Mouse (Mus musculus) limb, embryonic 11.5 days (tissue): ENCODE measurements around the gene Mknk2. TPM values are rescaled to one million over a fixed set of nuclear protein-coding genes. Genes with fewer than 3 reads are reported as not detected.

ENCODE experiments used
- ATAC-seq: fragments of 200-750 bp; cut with Nextera tagmentation; 2 replicates; pipeline ENCODE4 v1.8.0; 2017; ENCODE audit warnings: low read depth; ENCODE audit not compliant: insufficient number of reproducible peaks, low FRiP score, low TSS enrichment
- DNase-seq: peaks from one replicate; pipeline ENCODE4 v3.0.0-alpha.2; 2015; ENCODE audit warnings: low spot score
- H3K27ac ChIP-seq: fragments of 300-500 bp; sonication (generic); replicated peaks from 2 replicates; pipeline ENCODE4 v1.5.1; 2014; ENCODE audit warnings: low read depth, mild to moderate bottlenecking, low read length
- H3K27me3 ChIP-seq: fragments of 300-500 bp; sonication (generic); 2 replicates; pipeline ENCODE4 v1.6.1; 2014; ENCODE audit warnings: mild to moderate bottlenecking, low read length, mixed read lengths; ENCODE audit not compliant: control insufficient read depth, insufficient read depth
- H3K36me3 ChIP-seq: fragments of 300-500 bp; sonication (generic); 2 replicates; pipeline ENCODE4 v1.6.1; 2014; ENCODE audit warnings: mild to moderate bottlenecking, low read length, moderate library complexity, mixed read lengths; ENCODE audit not compliant: control insufficient read depth, insufficient read depth
- H3K4me1 ChIP-seq: fragments of 300-500 bp; sonication (generic); 2 replicates; pipeline ENCODE4 v1.6.1; 2014; ENCODE audit warnings: low read length, mixed read lengths; ENCODE audit not compliant: control insufficient read depth, insufficient read depth
- H3K4me2 ChIP-seq: fragments of 300-500 bp; sonication (generic); 2 replicates; pipeline ENCODE4 v1.6.1; 2014; ENCODE audit warnings: low read depth, mild to moderate bottlenecking, moderate library complexity; ENCODE audit not compliant: severe bottlenecking
- H3K4me3 ChIP-seq: fragments of 300-500 bp; sonication (generic); 2 replicates; pipeline ENCODE4 v1.5.1; 2014; ENCODE audit warnings: low read depth, low read length
- H3K9ac ChIP-seq: fragments of 300-500 bp; sonication (generic); 2 replicates; pipeline ENCODE4 v1.6.1; 2014; ENCODE audit warnings: mild to moderate bottlenecking, low read length
- H3K9me3 ChIP-seq: fragments of 300-500 bp; sonication (generic); 2 replicates; pipeline ENCODE4 v1.6.1; 2016; ENCODE audit warnings: low read length; ENCODE audit not compliant: control insufficient read depth
- WGBS: fragments of 180-500 bp; shearing (Covaris S2); extraction: QIAGEN DNeasy Blood & Tissue Kit; methylation state at CpG from one replicate; pipeline ENCODE4 v1.1.7; 2014; 5-methylcytosine and 5-hydroxymethylcytosine counted together
- polyA plus RNA-seq: library from polyadenylated mRNA; unstranded; fragments of >200 nt; fragmentation: Nextera tagmentation; extraction: Ambion mirVana; gene quantifications from 2 replicates; pipeline ENCODE4 v1.2.1, GENCODE M21; 2014

Mknk2 gene
- polyA plus RNA-seq, 1 experiment from 2014 or later, result 98.5 TPM

DNA sequence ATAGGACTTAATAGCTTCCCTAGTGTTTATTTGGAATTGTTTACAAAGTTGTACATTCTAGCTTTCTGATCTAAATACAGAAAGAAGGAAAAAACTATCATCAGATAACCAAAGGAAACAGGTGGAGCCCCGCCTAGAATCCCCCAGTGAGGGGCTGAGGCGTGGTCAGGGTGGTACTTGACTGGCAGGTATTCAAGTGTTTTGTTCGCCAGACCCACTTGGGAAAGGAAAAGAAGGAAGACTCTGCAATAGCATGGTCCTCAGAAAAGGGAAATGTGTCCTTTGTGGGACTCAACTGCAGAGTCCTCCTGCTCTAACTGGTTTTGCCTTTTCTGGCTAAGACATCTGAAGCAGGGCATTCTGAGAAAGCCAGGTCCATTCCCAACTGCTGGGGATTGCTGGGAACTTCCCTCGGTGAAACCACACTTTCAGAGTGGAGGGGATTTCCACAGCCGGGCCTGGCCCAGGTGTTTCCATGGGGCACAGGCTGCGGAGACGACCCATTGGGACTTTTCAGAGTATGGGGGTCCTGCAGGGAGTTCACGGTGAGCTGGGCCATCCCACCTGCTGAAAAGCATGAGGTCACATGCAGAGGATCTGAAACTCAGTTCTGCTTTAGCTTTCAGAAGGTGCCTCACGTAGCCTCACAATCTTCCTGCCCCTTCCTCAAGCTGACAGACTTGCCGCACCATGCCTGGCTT lies 18.0 kb upstream of the Mknk2 start:
- Histone ChIP-seq H3K27ac (no peak overlapping the region), H3K4me2 (no peak overlapping the region), H3K4me1 (no peaks in the 10 kb centered on the region; the same call in 1 of the 2 replicates), H3K4me3 (no peak overlapping the region), H3K9ac (no peak overlapping the region), H3K9me3 (no peaks in the 10 kb centered on the region), H3K36me3 (no peaks in the 10 kb centered on the region; the same call in 1 of the 2 replicates), H3K27me3 (no peaks in the 10 kb centered on the region)
- DNase-seq (no peak), ATAC-seq (no peak)
- WGBS, result 76% methylated on average over 10 of the region's 10 CpGs

DNA sequence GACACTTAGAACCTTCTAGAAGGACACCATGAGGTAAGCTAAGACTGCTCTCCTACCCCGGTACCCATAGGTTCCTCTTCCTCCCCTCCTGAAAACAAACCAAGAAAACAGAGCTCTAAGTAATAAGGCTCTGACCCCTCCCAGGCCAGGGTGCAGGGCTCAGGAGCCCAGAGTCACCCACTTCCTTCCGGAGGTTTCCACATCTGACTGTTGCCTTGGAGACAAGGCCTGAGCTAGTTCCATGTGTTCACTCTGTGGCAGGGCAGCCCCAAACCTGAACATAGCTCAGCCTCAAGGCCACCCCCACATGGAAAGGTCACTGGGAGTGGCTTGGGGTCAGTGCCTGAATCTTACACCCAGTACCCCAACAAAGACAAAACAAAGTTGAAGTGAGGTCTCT lies 17.3 kb upstream of the Mknk2 start:
- WGBS, result 82% methylated on average over 2 of the region's 2 CpGs

DNA sequence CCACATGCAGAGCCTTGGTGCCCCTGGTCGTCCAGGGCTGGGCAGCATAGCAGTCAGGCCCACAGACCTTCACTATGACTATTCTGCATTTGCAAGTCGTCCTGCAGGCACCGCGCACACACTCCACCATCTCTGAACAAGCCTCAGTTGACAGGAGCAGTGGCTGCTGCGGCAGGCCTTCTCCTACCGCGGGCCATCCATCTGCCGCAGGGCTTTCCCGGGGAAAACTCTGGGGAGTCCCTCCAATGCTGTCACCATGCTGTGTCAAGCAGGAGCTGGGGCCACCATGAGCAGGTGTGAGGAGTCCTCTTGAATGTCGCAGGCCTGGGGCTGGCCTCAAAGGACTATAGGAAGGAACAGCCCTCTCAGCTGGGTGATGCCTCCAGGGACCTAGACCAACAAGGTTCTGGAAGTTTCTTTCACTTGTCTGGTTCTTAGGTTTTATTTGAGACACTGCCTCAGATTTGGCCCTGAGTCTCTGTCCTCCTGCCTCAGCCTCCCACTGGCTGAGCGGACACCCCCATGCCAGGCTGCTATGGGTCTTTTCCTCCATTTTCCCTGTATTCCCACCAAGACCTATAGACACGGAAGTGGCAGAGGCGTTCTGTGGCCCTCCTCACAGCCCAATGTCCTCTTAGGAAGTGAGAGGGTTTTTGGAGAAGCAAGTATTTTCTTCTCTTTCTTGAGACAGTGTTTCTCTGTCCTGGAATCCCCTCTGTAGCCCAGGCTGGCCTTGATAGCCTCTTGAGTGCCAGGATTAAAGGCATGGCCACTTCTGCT lies 16.4 kb upstream of the Mknk2 start:
- DNase-seq (no peak), ATAC-seq (no peak)
- Histone ChIP-seq H3K27me3 (no peaks in the 10 kb centered on the region), H3K4me2 (no peak overlapping the region), H3K9ac (no peak overlapping the region), H3K27ac (no peak overlapping the region), H3K4me1 (no peaks in the 10 kb centered on the region; the same call in 1 of the 2 replicates), H3K9me3 (no peaks in the 10 kb centered on the region), H3K36me3 (no peaks in the 10 kb centered on the region; the same call in 1 of the 2 replicates), H3K4me3 (no peak overlapping the region)
- 85% methylated on average over 13 of the region's 13 CpGs for WGBS

More for the DNA sequence above, 17.3 kb upstream of the Mknk2 start:
- Histone ChIP-seq H3K27me3 (no peaks in the 10 kb centered on the region), H3K27ac (no peak overlapping the region), H3K9ac (no peak overlapping the region), H3K4me3 (no peak overlapping the region), H3K9me3 (no peaks in the 10 kb centered on the region), H3K36me3 (no peaks in the 10 kb centered on the region; the same call in 1 of the 2 replicates), H3K4me1 (no peaks in the 10 kb centered on the region; the same call in 1 of the 2 replicates), H3K4me2 (no peak overlapping the region)
- DNase-seq (no peak), ATAC-seq (no peak)

DNA sequence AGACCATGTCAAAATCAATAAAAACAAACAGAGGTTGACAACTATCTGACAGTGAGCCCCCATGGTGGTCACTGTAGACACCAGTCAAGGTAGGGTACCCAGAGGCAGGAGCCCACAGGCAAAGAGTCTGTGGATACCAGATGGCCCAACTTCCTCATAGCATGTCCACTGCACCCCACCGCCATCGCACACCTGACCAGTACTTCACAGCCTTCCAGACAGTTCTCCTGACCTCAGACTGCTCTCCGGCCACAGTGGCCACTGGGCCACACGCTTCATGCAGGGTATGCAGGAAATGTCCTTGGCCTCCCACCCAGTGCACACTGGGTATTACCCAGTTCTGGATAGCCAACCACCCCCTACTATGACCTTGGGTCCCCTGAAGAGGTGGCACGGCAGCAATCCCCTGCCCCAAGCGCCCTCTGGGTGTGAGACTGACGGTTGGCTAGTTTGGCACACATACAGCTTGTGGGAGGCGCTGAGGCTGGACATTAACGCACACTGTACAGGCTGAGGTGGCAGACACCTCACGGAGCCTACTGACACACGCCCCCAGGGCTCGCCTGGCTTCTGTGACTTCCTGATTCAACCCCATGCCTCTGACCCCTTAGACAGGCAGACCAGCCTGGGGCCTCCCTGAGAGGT lies 15.6 kb upstream of the Mknk2 start:
- 87% methylated on average over 12 of the region's 12 CpGs for WGBS
- no peak overlapping the region for H3K27ac ChIP-seq
- no peaks in the 10 kb centered on the region for H3K27me3 ChIP-seq
- H3K4me1 ChIP-seq, result no peaks in the 10 kb centered on the region; the same call in 1 of the 2 replicates
- DNase-seq (no peak), ATAC-seq (no peak)
- no peak overlapping the region for H3K4me3 ChIP-seq
- peaks cover 2% of the 10 kb centered on the region; the same call in 1 of the 2 replicates for H3K36me3 ChIP-seq
- no peaks in the 10 kb centered on the region for H3K9me3 ChIP-seq
- no peak overlapping the region for H3K4me2 ChIP-seq
- no peak overlapping the region for H3K9ac ChIP-seq

DNA sequence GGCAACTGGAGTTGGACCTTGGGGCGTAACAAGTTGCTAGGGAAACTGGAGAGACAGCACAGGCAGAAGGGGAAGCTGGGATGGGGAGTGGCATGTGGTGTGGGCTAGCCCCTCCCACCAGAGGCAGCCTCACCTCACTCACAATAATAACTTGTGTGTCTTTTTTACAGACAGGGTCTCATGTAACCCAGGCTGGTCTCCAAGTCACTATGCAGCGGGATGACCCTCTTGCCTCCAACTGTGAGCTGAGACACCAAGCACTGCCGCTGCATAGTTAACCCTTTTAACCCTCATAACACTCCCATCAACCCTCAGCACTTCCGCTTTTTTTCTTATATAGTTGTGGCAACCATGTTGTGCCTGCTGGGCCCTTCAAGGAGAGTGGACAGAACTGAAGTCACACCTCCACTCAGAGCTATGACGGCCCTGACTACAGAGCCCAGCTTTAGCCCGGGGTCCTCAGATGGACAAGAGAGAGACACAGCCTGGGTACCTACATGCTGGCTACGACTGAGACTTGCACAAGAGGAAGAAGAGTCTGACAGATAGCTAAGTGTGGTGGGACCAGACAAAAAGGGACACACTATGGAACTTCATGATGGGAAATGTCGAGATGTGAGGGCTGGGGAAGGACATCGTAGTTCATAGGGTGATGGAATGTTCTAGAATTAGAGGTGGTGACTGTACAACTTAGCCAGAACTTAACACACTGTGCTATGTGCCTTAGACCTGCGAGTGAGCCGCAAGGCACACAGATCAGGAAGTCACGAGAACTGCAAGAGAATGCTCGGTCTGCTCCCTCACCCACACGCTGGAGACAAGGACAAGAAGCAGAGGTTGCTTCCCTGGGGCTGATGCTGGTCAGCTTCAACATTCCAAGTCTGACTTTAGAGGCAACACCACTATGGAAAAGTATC lies 14.6 kb upstream of the Mknk2 start:
- no peak for DNase-seq
- Histone ChIP-seq H3K4me1 (no peaks in the 10 kb centered on the region), H3K9ac (no peak overlapping the region), H3K9me3 (no peaks in the 10 kb centered on the region), H3K27ac (no peak overlapping the region), H3K36me3 (peaks cover 2% of the 10 kb centered on the region; the same call in 1 of the 2 replicates), H3K4me2 (no peak overlapping the region), H3K27me3 (no peaks in the 10 kb centered on the region), H3K4me3 (no peak overlapping the region)
- 85% methylated on average over 14 of the region's 14 CpGs for WGBS
- no peak for ATAC-seq

DNA sequence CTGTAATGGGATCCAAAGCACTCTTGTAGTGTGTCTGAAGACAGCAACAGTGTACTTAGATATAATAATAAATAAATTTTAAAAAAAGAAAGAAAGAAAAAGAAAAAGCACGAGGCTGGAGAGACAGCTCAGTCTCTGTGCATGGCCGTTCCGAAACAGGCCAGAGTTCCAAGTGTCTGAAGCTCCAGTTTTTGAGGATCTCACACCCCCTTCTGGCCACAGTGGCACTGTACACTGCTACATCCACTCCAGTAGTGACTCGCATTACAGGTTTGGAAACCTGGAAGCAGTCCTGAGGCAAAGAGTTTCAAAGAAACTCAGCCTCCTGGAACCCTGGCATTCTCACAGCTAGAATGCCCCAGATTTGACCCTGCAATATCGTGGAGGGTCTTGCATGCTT lies 9.9 kb upstream of the Mknk2 start:
- H3K27me3 ChIP-seq, result no peaks in the 10 kb centered on the region
- H3K4me2 ChIP-seq, result no peak overlapping the region
- no peak overlapping the region for H3K27ac ChIP-seq
- ATAC-seq (no peak), DNase-seq (peak; percentile 71)
- no peaks in the 10 kb centered on the region for H3K9me3 ChIP-seq
- H3K4me3 ChIP-seq, result no peak overlapping the region
- peaks cover 5% of the 10 kb centered on the region for H3K36me3 ChIP-seq
- H3K4me1 ChIP-seq, result no peaks in the 10 kb centered on the region
- 52% methylated on average over 5 of the region's 5 CpGs for WGBS
- no peak overlapping the region for H3K9ac ChIP-seq

DNA sequence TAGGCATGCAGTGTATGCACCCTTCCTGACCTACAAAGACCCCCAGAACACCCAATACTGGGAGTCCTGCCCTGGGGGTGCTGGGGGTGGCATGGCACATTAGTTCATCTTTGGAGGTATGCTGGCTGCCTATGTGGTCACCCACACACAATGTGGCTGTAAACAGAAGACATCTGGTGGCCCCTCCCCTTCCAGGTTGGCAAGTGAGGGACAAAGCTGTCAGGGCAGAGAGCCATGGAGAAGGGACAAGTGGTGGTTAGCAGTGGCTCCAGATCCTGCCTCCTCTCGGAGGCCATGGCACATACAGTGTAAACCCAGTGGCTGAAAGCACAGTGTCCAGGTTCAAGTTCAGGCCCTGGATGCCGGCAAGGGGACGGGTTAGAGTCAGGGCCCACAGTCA lies 8.7 kb upstream of the Mknk2 start:
- Histone ChIP-seq H3K27me3 (no peaks in the 10 kb centered on the region), H3K9ac (no peak overlapping the region), H3K4me1 (no peaks in the 10 kb centered on the region), H3K27ac (no peak overlapping the region), H3K9me3 (no peaks in the 10 kb centered on the region), H3K4me2 (no peak overlapping the region), H3K4me3 (no peak overlapping the region), H3K36me3 (peaks cover 7% of the 10 kb centered on the region)
- no peak for DNase-seq
- WGBS, result 88% methylated on average over 3 of the region's 3 CpGs
- ATAC-seq, result no peak

DNA sequence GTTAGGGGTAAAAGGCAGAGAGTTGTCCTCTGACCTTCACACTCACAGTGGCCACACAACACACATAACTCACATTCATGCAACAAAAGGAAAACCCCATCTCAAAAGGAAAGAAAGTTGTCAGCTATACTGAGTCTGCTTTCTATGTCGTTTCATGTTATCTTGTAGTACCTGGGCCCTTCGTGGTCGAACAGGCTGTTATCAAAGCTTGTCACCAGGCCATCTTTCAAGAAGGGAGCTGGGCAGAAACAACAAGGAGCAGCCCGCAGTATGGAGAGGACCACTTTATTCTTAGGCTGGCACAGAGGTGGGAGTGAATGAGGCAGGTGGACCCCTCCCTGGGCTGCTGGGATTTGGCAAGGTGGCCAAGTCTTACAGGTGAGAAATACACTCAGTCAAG lies 7.1 kb upstream of the Mknk2 start:
- no peak for ATAC-seq
- WGBS, result 86% methylated on average over 4 of the region's 4 CpGs
- H3K36me3 ChIP-seq, result peaks cover 7% of the 10 kb centered on the region

More for the DNA sequence above, 7.1 kb upstream of the Mknk2 start:
- H3K27me3 ChIP-seq, result no peaks in the 10 kb centered on the region
- DNase-seq, result no peak
- no peak overlapping the region for H3K4me2 ChIP-seq
- no peak overlapping the region for H3K9ac ChIP-seq
- no peak overlapping the region for H3K4me3 ChIP-seq
- no peaks in the 10 kb centered on the region for H3K9me3 ChIP-seq
- H3K4me1 ChIP-seq, result no peaks in the 10 kb centered on the region
- no peak overlapping the region for H3K27ac ChIP-seq
